Mouse (Mus musculus): ENCODE measurements at regions not wholly inside any gene's neighbourhood (a gene's known extent, or its start where the extent isn't known, plus 50 kb on each side); places are given as distances from the start of the nearest gene placed in this dataset.

- H3K4me1 ChIP-seq, result no peaks in the 10 kb centered on the region
- 86% methylated on average over 3 of the region's 3 CpGs for WGBS
- H3K9me3 ChIP-seq (replicated peaks), result no peaks in the 10 kb centered on the region
- H3K9ac ChIP-seq (replicated peaks), result no peak overlapping the region
- H3K4me2 ChIP-seq, result no peak overlapping the region
- H3K27me3 ChIP-seq (replicated peaks), result no peaks in the 10 kb centered on the region
- no peak for ATAC-seq (ENCODE audit: low FRiP score)
- no peaks in the 10 kb centered on the region for H3K36me3 ChIP-seq
- no peak overlapping the region for H3K27ac ChIP-seq (replicated peaks)
- H3K4me3 ChIP-seq (replicated peaks), result no peak overlapping the region
These were observed 59.0 kb upstream of the Ccdc91 start for GRCm38 (mm10) chr6:147416592-147416991.

DNA sequence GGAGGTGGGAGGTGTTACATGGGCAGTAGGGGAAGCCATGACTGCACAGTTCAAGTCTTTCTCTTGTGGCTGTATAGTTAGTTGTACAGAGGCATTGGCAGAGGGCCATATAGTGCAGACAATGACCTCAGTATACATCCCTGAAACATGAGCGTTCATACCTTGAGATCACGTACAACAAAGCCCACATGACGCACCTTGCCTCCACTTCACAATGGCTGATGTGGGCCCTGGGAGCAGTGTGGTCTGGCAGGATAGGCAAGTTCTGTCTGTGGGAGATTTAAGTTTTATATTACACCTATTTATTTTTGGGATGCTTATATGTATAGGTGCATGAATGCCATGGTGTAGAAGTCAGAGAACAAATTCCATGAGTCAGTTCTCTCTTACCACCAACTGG, 61.9 kb upstream of the Ccdc91 start:
- WGBS, result 97% methylated on average over 3 of the region's 3 CpGs
- H3K4me3 ChIP-seq (replicated peaks), result no peak overlapping the region

GRCm38 (mm10) chr6:147397984-147398383, 77.6 kb upstream of the Ccdc91 start:
- Histone ChIP-seq H3K36me3 (no peaks in the 10 kb centered on the region), H3K4me3 (replicated peaks) (no peak overlapping the region), H3K27me3 (replicated peaks) (no peaks in the 10 kb centered on the region), H3K9ac (replicated peaks) (no peak overlapping the region), H3K9me3 (replicated peaks) (no peaks in the 10 kb centered on the region), H3K4me2 (no peak overlapping the region), H3K4me1 (no peaks in the 10 kb centered on the region), H3K27ac (replicated peaks) (no peak overlapping the region)
- ATAC-seq (ENCODE audit: low FRiP score), result no peak
- 91% methylated on average over 6 of the region's 6 CpGs for WGBS

More for the DNA sequence above, 61.9 kb upstream of the Ccdc91 start:
- Histone ChIP-seq H3K4me2 (no peak overlapping the region), H3K27me3 (replicated peaks) (no peaks in the 10 kb centered on the region), H3K9ac (replicated peaks) (no peak overlapping the region), H3K9me3 (replicated peaks) (no peaks in the 10 kb centered on the region), H3K4me1 (no peaks in the 10 kb centered on the region), H3K36me3 (no peaks in the 10 kb centered on the region), H3K27ac (replicated peaks) (no peak overlapping the region)
- no peak for ATAC-seq (ENCODE audit: low FRiP score)

- no peak overlapping the region for H3K9ac ChIP-seq (replicated peaks)
- H3K4me3 ChIP-seq (replicated peaks), result no peak overlapping the region
- H3K4me1 ChIP-seq, result peaks cover 4% of the 10 kb centered on the region; the same call in 1 of the 2 replicates
- ATAC-seq (ENCODE audit: low FRiP score), result no peak
- H3K36me3 ChIP-seq, result no peaks in the 10 kb centered on the region
- H3K4me2 ChIP-seq, result peak overlapping the region; percentile 15; the same call in 1 of the 2 replicates
- no peaks in the 10 kb centered on the region for H3K9me3 ChIP-seq (replicated peaks)
- WGBS, result 40% methylated on average over 14 of the region's 14 CpGs
- no peak overlapping the region for H3K27ac ChIP-seq (replicated peaks)
- H3K27me3 ChIP-seq (replicated peaks), result no peaks in the 10 kb centered on the region
These were observed 84.0 kb upstream of the Ccdc91 start for GRCm38 (mm10) chr6:147391425-147392158.

- Histone ChIP-seq H3K4me2 (no peak overlapping the region), H3K4me3 (replicated peaks) (no peak overlapping the region), H3K27me3 (replicated peaks) (no peaks in the 10 kb centered on the region), H3K27ac (replicated peaks) (no peak overlapping the region), H3K9me3 (replicated peaks) (no peaks in the 10 kb centered on the region), H3K36me3 (no peaks in the 10 kb centered on the region), H3K4me1 (peaks cover 4% of the 10 kb centered on the region; the same call in 1 of the 2 replicates), H3K9ac (replicated peaks) (no peak overlapping the region)
- no peak for ATAC-seq (ENCODE audit: low FRiP score)
- WGBS, result 88% methylated on average over 5 of the region's 5 CpGs
These were observed 85.1 kb upstream of the Ccdc91 start for GRCm38 (mm10) chr6:147390499-147390898.

GRCm38 (mm10) chr6:147388727-147389126, 86.9 kb upstream of the Ccdc91 start:
- H3K36me3 ChIP-seq, result no peaks in the 10 kb centered on the region
- no peaks in the 10 kb centered on the region for H3K9me3 ChIP-seq (replicated peaks)
- no peak for ATAC-seq (ENCODE audit: low FRiP score)
- H3K4me3 ChIP-seq (replicated peaks), result no peak overlapping the region
- no peak overlapping the region for H3K27ac ChIP-seq (replicated peaks)
- H3K4me2 ChIP-seq, result no peak overlapping the region
- no peaks in the 10 kb centered on the region for H3K27me3 ChIP-seq (replicated peaks)
- 18% methylated on average over 2 of the region's 2 CpGs for WGBS
- H3K4me1 ChIP-seq, result peaks cover 4% of the 10 kb centered on the region; the same call in 1 of the 2 replicates
- H3K9ac ChIP-seq (replicated peaks), result no peak overlapping the region

GRCm38 (mm10) chr6:147385606-147386005, 90.0 kb upstream of the Ccdc91 start:
- Histone ChIP-seq H3K4me3 (replicated peaks) (no peak overlapping the region), H3K27me3 (replicated peaks) (no peaks in the 10 kb centered on the region), H3K36me3 (no peaks in the 10 kb centered on the region), H3K9ac (replicated peaks) (no peak overlapping the region), H3K27ac (replicated peaks) (no peak overlapping the region), H3K9me3 (replicated peaks) (no peaks in the 10 kb centered on the region), H3K4me2 (no peak overlapping the region), H3K4me1 (peaks cover 4% of the 10 kb centered on the region; the same call in 1 of the 2 replicates)
- no peak for ATAC-seq (ENCODE audit: low FRiP score)
- 90% methylated on average over 1 of the region's 1 CpGs for WGBS

DNA sequence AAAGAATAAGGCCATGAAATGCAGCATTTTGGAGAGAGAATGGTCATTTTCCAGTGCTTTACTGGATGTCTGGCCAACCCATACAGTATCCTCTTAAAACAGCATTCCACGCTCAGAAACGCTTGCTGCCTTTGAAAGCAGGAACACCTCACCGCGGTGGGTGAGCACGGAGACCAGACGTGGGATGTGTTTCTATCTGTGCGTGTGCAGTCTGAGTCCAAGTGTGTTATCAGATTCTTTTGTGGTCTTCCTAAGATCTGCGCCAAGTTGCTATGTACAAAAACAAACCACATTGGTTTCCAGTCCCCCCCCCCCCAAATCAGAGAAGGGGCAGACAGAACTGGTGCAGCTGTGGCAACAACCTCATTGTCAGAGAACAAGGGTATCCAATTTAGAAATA, 95.1 kb upstream of the Ccdc91 start:
- no peaks in the 10 kb centered on the region for H3K36me3 ChIP-seq
- no peak overlapping the region for H3K4me3 ChIP-seq (replicated peaks)
- H3K4me1 ChIP-seq, result no peaks in the 10 kb centered on the region
- H3K4me2 ChIP-seq, result no peak overlapping the region
- H3K27me3 ChIP-seq (replicated peaks), result no peaks in the 10 kb centered on the region
- 82% methylated on average over 8 of the region's 8 CpGs for WGBS
- no peaks in the 10 kb centered on the region for H3K9me3 ChIP-seq (replicated peaks)
- no peak overlapping the region for H3K9ac ChIP-seq (replicated peaks)
- ATAC-seq (ENCODE audit: low FRiP score), result no peak
- H3K27ac ChIP-seq (replicated peaks), result no peak overlapping the region

- no peak overlapping the region for H3K4me3 ChIP-seq (replicated peaks)
- no peaks in the 10 kb centered on the region for H3K27me3 ChIP-seq (replicated peaks)
- no peaks in the 10 kb centered on the region for H3K4me1 ChIP-seq
- no peaks in the 10 kb centered on the region for H3K36me3 ChIP-seq
- ATAC-seq (ENCODE audit: low FRiP score), result no peak
- 85% methylated on average over 3 of the region's 3 CpGs for WGBS
- no peaks in the 10 kb centered on the region for H3K9me3 ChIP-seq (replicated peaks)
- no peak overlapping the region for H3K4me2 ChIP-seq
- no peak overlapping the region for H3K9ac ChIP-seq (replicated peaks)
- no peak overlapping the region for H3K27ac ChIP-seq (replicated peaks)
These were observed 97.9 kb upstream of the Ccdc91 start for GRCm38 (mm10) chr6:147377679-147378078.

GRCm38 (mm10) chr6:147371737-147372136, 103.9 kb upstream of the Ccdc91 start:
- Histone ChIP-seq H3K9ac (replicated peaks) (no peak overlapping the region), H3K36me3 (no peaks in the 10 kb centered on the region), H3K4me2 (no peak overlapping the region), H3K4me1 (no peaks in the 10 kb centered on the region), H3K27me3 (replicated peaks) (no peaks in the 10 kb centered on the region), H3K9me3 (replicated peaks) (no peaks in the 10 kb centered on the region), H3K27ac (replicated peaks) (no peak overlapping the region), H3K4me3 (replicated peaks) (no peak overlapping the region)
- no peak for ATAC-seq (ENCODE audit: low FRiP score)
- 56% methylated on average over 4 of the region's 4 CpGs for WGBS

DNA sequence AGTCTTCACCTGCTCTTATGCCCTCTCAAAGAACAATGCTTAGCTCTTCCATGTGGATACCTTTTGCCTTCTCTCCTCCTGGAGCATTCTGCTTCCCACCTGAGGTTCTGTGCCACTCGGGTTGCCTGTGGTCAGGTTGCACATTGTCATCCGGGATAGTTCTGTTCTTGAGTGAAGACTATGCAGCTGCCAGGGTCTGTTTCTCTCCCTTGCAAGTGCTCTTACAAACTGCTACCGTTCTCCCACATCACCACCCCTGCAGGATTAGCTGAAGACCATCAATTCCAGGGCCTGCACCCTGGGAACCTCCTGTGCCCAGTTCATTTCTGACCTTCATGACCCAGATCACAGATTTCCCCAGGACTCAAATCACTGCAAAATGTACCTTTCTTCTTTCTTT, 104.3 kb upstream of the Ccdc91 start:
- Histone ChIP-seq H3K4me1 (no peaks in the 10 kb centered on the region), H3K9ac (replicated peaks) (no peak overlapping the region), H3K4me2 (no peak overlapping the region), H3K36me3 (no peaks in the 10 kb centered on the region), H3K27ac (replicated peaks) (no peak overlapping the region), H3K9me3 (replicated peaks) (no peaks in the 10 kb centered on the region), H3K27me3 (replicated peaks) (no peaks in the 10 kb centered on the region), H3K4me3 (replicated peaks) (no peak overlapping the region)
- WGBS, result 85% methylated on average over 3 of the region's 3 CpGs
- ATAC-seq (ENCODE audit: low FRiP score), result no peak

- Histone ChIP-seq H3K36me3 (no peaks in the 10 kb centered on the region), H3K9me3 (replicated peaks) (no peaks in the 10 kb centered on the region), H3K4me1 (no peaks in the 10 kb centered on the region), H3K4me3 (replicated peaks) (no peak overlapping the region), H3K4me2 (no peak overlapping the region), H3K27me3 (replicated peaks) (no peaks in the 10 kb centered on the region), H3K9ac (replicated peaks) (no peak overlapping the region), H3K27ac (replicated peaks) (no peak overlapping the region)
- 96% methylated on average over 6 of the region's 6 CpGs for WGBS
- no peak for ATAC-seq (ENCODE audit: low FRiP score)
These were observed 98.9 kb upstream of the Pthlh start for GRCm38 (mm10) chr6:147362842-147363241.
